Mouse (Mus musculus): ENCODE results near the gene Izumo2. TPM values are rescaled to one million over a fixed set of nuclear protein-coding genes. Genes with fewer than 3 reads are reported as not detected.

The Izumo2 gene
- not detected in 4 replicates for total RNA-seq (2023)

GRCm38 (mm10) chr7:44708574-44708973, at the start of gene Izumo2:
Izumo2 (plus strand) TSS chr7:44708742.

GRCm38 (mm10) chr7:44670803-44671202, 37.7 kb upstream of the Izumo2 start, which contains the start of gene Myh14:
Myh14 (minus strand) TSS chr7:44670843.

GRCm38 (mm10) chr7:44748101-44749044, 39.8 kb downstream of the Izumo2 start, which contains the start of gene Vrk3:
Vrk3 (plus strand) TSS chr7:44748413.

GRCm38 (mm10) chr7:44750950-44751349, 42.4 kb downstream of the Izumo2 start, which contains the start of gene Zfp473:
Zfp473 (minus strand) TSS chr7:44751050.

Other genes with a start within 250 kb of the Izumo2 start
- not detected in 4 replicates for gene Aspdh, start 243.4 kb upstream of the Izumo2 start, total RNA-seq (2023)
- 52.2 to 62.7 TPM (median 54.5 TPM) in 4 replicates for gene Josd2, start 240.8 kb upstream of the Izumo2 start, total RNA-seq (2023)
- gene Emc10, start 212.2 kb upstream of the Izumo2 start, total RNA-seq (2023), result 68.3 to 80.4 TPM (median 71.3 TPM) in 4 replicates
- gene Fam71e1, start 212.2 kb upstream of the Izumo2 start, total RNA-seq (2023), result 10.1 to 16.1 TPM (median 11.9 TPM) in 4 replicates
- 14.6 to 19.3 TPM (median 15.8 TPM) in 4 replicates for gene Mybpc2, start 184.1 kb upstream of the Izumo2 start, total RNA-seq (2023)
- gene Spib, start 176.7 kb upstream of the Izumo2 start, total RNA-seq (2023), result 425 to 467 TPM (median 446 TPM) in 4 replicates
- gene Pold1, start 159.9 kb upstream of the Izumo2 start, total RNA-seq (2023), result 148 to 155 TPM (median 150 TPM) in 4 replicates
- 391 to 409 TPM (median 403 TPM) in 4 replicates for gene Nr1h2, start 154.8 kb upstream of the Izumo2 start, total RNA-seq (2023)
- gene Napsa, start 136.4 kb upstream of the Izumo2 start, total RNA-seq (2023), result 536 to 582 TPM (median 560 TPM) in 4 replicates
- gene Kcnc3, start 118.1 kb upstream of the Izumo2 start, total RNA-seq (2023), result 24.2 to 30.1 TPM (median 26.7 TPM) in 4 replicates
- gene Myh14, start 37.9 kb upstream of the Izumo2 start, total RNA-seq (2023), result 0.27 TPM in 1 of 4 replicates, not detected in the others
- 71.8 to 83.5 TPM (median 82.3 TPM) in 4 replicates for gene Vrk3, start 39.7 kb downstream of the Izumo2 start, total RNA-seq (2023)
- 2.4 to 3.5 TPM (median 2.5 TPM) in 4 replicates for gene Zfp473, start 42.3 kb downstream of the Izumo2 start, total RNA-seq (2023)
- 38.1 to 43.6 TPM (median 42.2 TPM) in 4 replicates for gene Nup62, start 107.3 kb downstream of the Izumo2 start, total RNA-seq (2023)
- 107 to 141 TPM (median 132 TPM) in 4 replicates for gene Il4i1, start 107.6 kb downstream of the Izumo2 start, total RNA-seq (2023)
- gene Atf5, start 107.9 kb downstream of the Izumo2 start, total RNA-seq (2023), result 4.4 to 5.2 TPM (median 4.4 TPM) in 4 replicates
- 29.9 to 41.1 TPM (median 31.8 TPM) in 4 replicates for gene Akt1s1, start 140.2 kb downstream of the Izumo2 start, total RNA-seq (2023)
- gene Tbc1d17, start 140.3 kb downstream of the Izumo2 start, total RNA-seq (2023), result 115 to 148 TPM (median 127 TPM) in 4 replicates
- 67.9 to 83.2 TPM (median 71.0 TPM) in 4 replicates for gene Pnkp, start 148.4 kb downstream of the Izumo2 start, total RNA-seq (2023)
- 15.9 to 30.2 TPM (median 18.0 TPM) in 4 replicates for gene Ptov1, start 161.0 kb downstream of the Izumo2 start, total RNA-seq (2023)
- 55.3 to 70.3 TPM (median 69.2 TPM) in 4 replicates for gene Med25, start 184.0 kb downstream of the Izumo2 start, total RNA-seq (2023)
- 23.2 to 35.7 TPM (median 31.8 TPM) in 4 replicates for gene Fuz, start 187.3 kb downstream of the Izumo2 start, total RNA-seq (2023)
- gene Ap2a1, start 220.8 kb downstream of the Izumo2 start, total RNA-seq (2023), result 80.9 to 89.4 TPM (median 83.8 TPM) in 4 replicates
- not detected in 4 replicates for gene Tsks, start 234.5 kb downstream of the Izumo2 start, total RNA-seq (2023)

Data from B cell, adult 62 days (primary cell).